Mouse (Mus musculus): ENCODE results near the gene Cpt1c. TPM values are rescaled to one million over a fixed set of nuclear protein-coding genes. Genes with fewer than 3 reads are reported as not detected.

The Cpt1c gene
- polyA plus RNA-seq, 1 experiment from 2014 or later = 9.0 TPM

- Histone ChIP-seq H3K9ac (no peak overlapping the region), H3K27me3 (no peaks in the 10 kb centered on the region), H3K27ac (no peak overlapping the region), H3K4me3 (no peak overlapping the region), H3K4me1 (replicated peaks) (peaks cover 12% of the 10 kb centered on the region), H3K9me3 (replicated peaks) (no peaks in the 10 kb centered on the region), H3K36me3 (peaks cover 69% of the 10 kb centered on the region), H3K4me2 (no peak overlapping the region)
- no peak for ATAC-seq (replicated peaks; ENCODE audit: insufficient number of reproducible peaks, insufficient read depth, low FRiP score, low read depth)
- 88% methylated on average over 3 of the region's 3 CpGs for WGBS
Measured at GRCm38 (mm10) chr7:44978300-44978699, 3.6 kb upstream of the Cpt1c start.

- no peak for ATAC-seq (replicated peaks; ENCODE audit: insufficient number of reproducible peaks, insufficient read depth, low FRiP score, low read depth)
- 28% methylated on average over 6 of the region's 6 CpGs for WGBS
- Histone ChIP-seq H3K27me3 (no peaks in the 10 kb centered on the region), H3K36me3 (peaks cover 42% of the 10 kb centered on the region), H3K4me2 (peak overlapping the region; percentile 71), H3K9ac (no peak overlapping the region), H3K27ac (no peak overlapping the region), H3K4me1 (replicated peaks) (peaks cover 16% of the 10 kb centered on the region), H3K4me3 (no peak overlapping the region), H3K9me3 (replicated peaks) (no peaks in the 10 kb centered on the region)
Measured at GRCm38 (mm10) chr7:44975117-44975419, 417 bp upstream of the Cpt1c start.

- Histone ChIP-seq H3K9me3 (replicated peaks) (no peaks in the 10 kb centered on the region), H3K36me3 (peaks cover 27% of the 10 kb centered on the region), H3K4me1 (replicated peaks) (peaks cover 20% of the 10 kb centered on the region), H3K27ac (peak overlapping the region; percentile 24), H3K4me2 (peak overlapping the region; percentile 71), H3K9ac (no peak overlapping the region; the same call in 1 of the 2 replicates), H3K27me3 (no peaks in the 10 kb centered on the region), H3K4me3 (peak overlapping the region; percentile 54)
- WGBS = 44% methylated on average over 14 of the region's 14 CpGs
- no peak for ATAC-seq (replicated peaks; ENCODE audit: insufficient number of reproducible peaks, insufficient read depth, low FRiP score, low read depth)
Measured at GRCm38 (mm10) chr7:44973415-44974130, 1.1 kb downstream of the Cpt1c start.

- no peak for ATAC-seq (replicated peaks; ENCODE audit: insufficient number of reproducible peaks, insufficient read depth, low FRiP score, low read depth)
- H3K9ac ChIP-seq = no peak overlapping the region
Measured at GRCm38 (mm10) chr7:44971142-44971541, 3.5 kb downstream of the Cpt1c start.

GRCm38 (mm10) chr7:44970231-44970691 lies 4.4 kb downstream of the Cpt1c start:
- WGBS = under 1% methylated on average over 36 of the region's 36 CpGs
- Histone ChIP-seq H3K36me3 (no peaks in the 10 kb centered on the region), H3K9me3 (replicated peaks) (no peaks in the 10 kb centered on the region), H3K27ac (peak overlapping the region; percentile 76), H3K27me3 (no peaks in the 10 kb centered on the region), H3K4me3 (peak overlapping the region; percentile 56), H3K4me1 (replicated peaks) (peaks cover 20% of the 10 kb centered on the region), H3K9ac (peak overlapping the region; percentile 65), H3K4me2 (peak overlapping the region; percentile 93)
- peak; percentile 96 for ATAC-seq (replicated peaks; ENCODE audit: insufficient number of reproducible peaks, insufficient read depth, low FRiP score, low read depth)

More at GRCm38 (mm10) chr7:44971142-44971541, 3.5 kb downstream of the Cpt1c start:
- peaks cover 4% of the 10 kb centered on the region for H3K36me3 ChIP-seq
- WGBS = 72% methylated on average over 7 of the region's 7 CpGs
- no peaks in the 10 kb centered on the region for H3K27me3 ChIP-seq
- H3K9me3 ChIP-seq (replicated peaks) = no peaks in the 10 kb centered on the region
- H3K27ac ChIP-seq = no peak overlapping the region
- H3K4me3 ChIP-seq = peak overlapping the region; percentile 56
- peak overlapping the region; percentile 93 for H3K4me2 ChIP-seq
- H3K4me1 ChIP-seq (replicated peaks) = peaks cover 20% of the 10 kb centered on the region

GRCm38 (mm10) chr7:44966638-44967037 lies 8.0 kb downstream of the Cpt1c start:
- WGBS = 63% methylated on average over 15 of the region's 15 CpGs

GRCm38 (mm10) chr7:44965975-44966374 lies 8.7 kb downstream of the Cpt1c start:
- WGBS = 71% methylated on average over 7 of the region's 7 CpGs
- H3K9ac ChIP-seq = no peak overlapping the region
- peaks cover 7% of the 10 kb centered on the region for H3K4me1 ChIP-seq (replicated peaks)
- no peak overlapping the region for H3K27ac ChIP-seq
- no peak overlapping the region for H3K4me2 ChIP-seq
- no peaks in the 10 kb centered on the region for H3K9me3 ChIP-seq (replicated peaks)
- ATAC-seq (replicated peaks; ENCODE audit: insufficient number of reproducible peaks, insufficient read depth, low FRiP score, low read depth) = no peak
- no peaks in the 10 kb centered on the region for H3K36me3 ChIP-seq
- H3K27me3 ChIP-seq = no peaks in the 10 kb centered on the region
- H3K4me3 ChIP-seq = no peak overlapping the region

More at GRCm38 (mm10) chr7:44966638-44967037, 8.0 kb downstream of the Cpt1c start:
- H3K9ac ChIP-seq = no peak overlapping the region
- H3K4me3 ChIP-seq = no peak overlapping the region
- H3K27ac ChIP-seq = no peak overlapping the region
- no peaks in the 10 kb centered on the region for H3K9me3 ChIP-seq (replicated peaks)
- no peaks in the 10 kb centered on the region for H3K27me3 ChIP-seq
- ATAC-seq (replicated peaks; ENCODE audit: insufficient number of reproducible peaks, insufficient read depth, low FRiP score, low read depth) = no peak
- H3K36me3 ChIP-seq = no peaks in the 10 kb centered on the region
- no peak overlapping the region for H3K4me2 ChIP-seq
- peaks cover 9% of the 10 kb centered on the region for H3K4me1 ChIP-seq (replicated peaks)

GRCm38 (mm10) chr7:44964990-44965389 lies 9.7 kb downstream of the Cpt1c start:
- no peak for ATAC-seq (replicated peaks; ENCODE audit: insufficient number of reproducible peaks, insufficient read depth, low FRiP score, low read depth)
- no peaks in the 10 kb centered on the region for H3K9me3 ChIP-seq (replicated peaks)
- no peak overlapping the region for H3K9ac ChIP-seq
- H3K36me3 ChIP-seq = no peaks in the 10 kb centered on the region
- no peak overlapping the region for H3K4me2 ChIP-seq
- H3K4me3 ChIP-seq = no peak overlapping the region
- H3K4me1 ChIP-seq (replicated peaks) = peaks cover 4% of the 10 kb centered on the region
- no peaks in the 10 kb centered on the region for H3K27me3 ChIP-seq
- WGBS = 91% methylated on average over 13 of the region's 13 CpGs
- no peak overlapping the region for H3K27ac ChIP-seq

GRCm38 (mm10) chr7:44962831-44963230 lies 11.8 kb downstream of the Cpt1c start:
- H3K36me3 ChIP-seq = no peaks in the 10 kb centered on the region
- no peaks in the 10 kb centered on the region for H3K9me3 ChIP-seq (replicated peaks)
- H3K27me3 ChIP-seq = no peaks in the 10 kb centered on the region
- no peak overlapping the region for H3K9ac ChIP-seq
- H3K4me1 ChIP-seq (replicated peaks) = no peaks in the 10 kb centered on the region
- no peak for ATAC-seq (replicated peaks; ENCODE audit: insufficient number of reproducible peaks, insufficient read depth, low FRiP score, low read depth)
- WGBS = 86% methylated on average over 5 of the region's 5 CpGs
- no peak overlapping the region for H3K4me3 ChIP-seq
- H3K27ac ChIP-seq = no peak overlapping the region
- H3K4me2 ChIP-seq = no peak overlapping the region

- H3K27ac ChIP-seq = no peak overlapping the region
- no peaks in the 10 kb centered on the region for H3K36me3 ChIP-seq
- H3K27me3 ChIP-seq = no peaks in the 10 kb centered on the region
- H3K4me2 ChIP-seq = no peak overlapping the region
- H3K4me3 ChIP-seq = no peak overlapping the region
- WGBS = 68% methylated on average over 8 of the region's 8 CpGs
- no peaks in the 10 kb centered on the region for H3K4me1 ChIP-seq (replicated peaks)
- no peaks in the 10 kb centered on the region for H3K9me3 ChIP-seq (replicated peaks)
- no peak overlapping the region for H3K9ac ChIP-seq
- ATAC-seq (replicated peaks; ENCODE audit: insufficient number of reproducible peaks, insufficient read depth, low FRiP score, low read depth) = no peak
Measured at GRCm38 (mm10) chr7:44962337-44962736, 12.3 kb downstream of the Cpt1c start.

- Histone ChIP-seq H3K27ac (no peak overlapping the region), H3K27me3 (no peaks in the 10 kb centered on the region), H3K4me2 (no peak overlapping the region), H3K9ac (no peak overlapping the region), H3K36me3 (no peaks in the 10 kb centered on the region), H3K4me1 (replicated peaks) (no peaks in the 10 kb centered on the region), H3K9me3 (replicated peaks) (no peaks in the 10 kb centered on the region), H3K4me3 (no peak overlapping the region)
- WGBS = 83% methylated on average over 13 of the region's 13 CpGs
- no peak for ATAC-seq (replicated peaks; ENCODE audit: insufficient number of reproducible peaks, insufficient read depth, low FRiP score, low read depth)
Measured at GRCm38 (mm10) chr7:44960512-44960910, 14.1 kb downstream of the Cpt1c start.

GRCm38 (mm10) chr7:44959874-44960511 lies 14.7 kb downstream of the Cpt1c start:
- Histone ChIP-seq H3K36me3 (no peaks in the 10 kb centered on the region), H3K4me1 (replicated peaks) (no peaks in the 10 kb centered on the region), H3K9me3 (replicated peaks) (no peaks in the 10 kb centered on the region), H3K9ac (no peak overlapping the region), H3K4me3 (no peak overlapping the region), H3K4me2 (no peak overlapping the region), H3K27me3 (no peaks in the 10 kb centered on the region), H3K27ac (no peak overlapping the region)
- no peak for ATAC-seq (replicated peaks; ENCODE audit: insufficient number of reproducible peaks, insufficient read depth, low FRiP score, low read depth)
- 76% methylated on average over 10 of the region's 10 CpGs for WGBS

Measured in heart, embryonic 15.5 days (tissue).